Mouse (Mus musculus): Measurements from ENCODE around the gene Gm10944.

The Gm10944 gene

GRCm38 (mm10) chr10:10681048-10681447 lies at the start of gene Gm10944:
TSS of gene Gm10944 (plus strand) at chr10:10681348.
- DNase-seq (ENCODE audit: low spot score in 2 of 2): no peak

- no peak for DNase-seq (ENCODE audit: low spot score in 2 of 2)
Measured at GRCm38 (mm10) chr10:10655991-10656390, 25.2 kb upstream of the Gm10944 start.

- no peak for DNase-seq (ENCODE audit: low spot score in 2 of 2)
Measured at GRCm38 (mm10) chr10:10656621-10657020, 24.5 kb upstream of the Gm10944 start.

GRCm38 (mm10) chr10:10659161-10659560 lies 22.0 kb upstream of the Gm10944 start:
- no peak for DNase-seq (ENCODE audit: low spot score in 2 of 2)

GRCm38 (mm10) chr10:10659976-10660375 lies 21.2 kb upstream of the Gm10944 start:
- no peak for DNase-seq (ENCODE audit: low spot score in 2 of 2)

DNA sequence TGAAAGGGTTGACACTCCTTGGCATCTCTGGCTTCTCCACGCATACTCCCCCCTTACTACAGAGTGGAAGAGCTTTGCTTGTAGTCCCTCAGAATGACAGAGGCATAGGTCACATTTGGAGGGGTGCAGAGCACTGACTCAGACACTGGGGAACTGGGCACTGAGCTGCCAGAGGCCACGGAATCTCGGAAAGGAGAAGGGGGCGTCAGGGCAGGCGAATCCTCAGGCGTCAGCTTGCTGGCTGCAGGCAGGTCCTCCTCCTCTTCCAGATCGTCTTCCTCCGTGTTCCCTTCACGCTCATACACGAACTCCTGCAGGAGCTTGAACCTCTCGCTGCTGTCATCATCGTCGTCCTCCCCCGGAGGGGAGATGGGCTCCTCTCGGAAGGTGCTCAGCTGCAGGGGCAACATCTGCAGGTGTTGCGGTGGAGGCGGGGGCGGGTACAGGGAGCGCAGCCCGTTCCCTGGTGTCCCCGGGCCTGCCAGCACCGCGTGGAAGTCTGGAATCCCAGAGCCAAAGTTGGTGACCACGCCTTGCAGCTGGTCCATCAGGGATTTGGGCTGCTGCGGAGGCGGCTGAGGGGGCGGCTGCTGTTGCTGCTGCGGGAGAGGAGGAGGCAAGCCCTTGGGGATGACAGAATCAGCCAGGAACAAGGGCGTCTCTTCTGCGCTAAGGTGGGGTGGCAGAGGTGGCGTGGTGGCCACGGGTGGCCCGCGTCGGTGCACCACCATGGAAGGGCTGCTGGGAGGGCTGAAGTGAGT lies 7.9 kb downstream of the Gm10944 start:
- DNase-seq (ENCODE audit: low spot score in 2 of 2): no peak

GRCm38 (mm10) chr10:10689668-10690223 lies 8.6 kb downstream of the Gm10944 start:
- no peak for DNase-seq (ENCODE audit: low spot score in 2 of 2)

DNA sequence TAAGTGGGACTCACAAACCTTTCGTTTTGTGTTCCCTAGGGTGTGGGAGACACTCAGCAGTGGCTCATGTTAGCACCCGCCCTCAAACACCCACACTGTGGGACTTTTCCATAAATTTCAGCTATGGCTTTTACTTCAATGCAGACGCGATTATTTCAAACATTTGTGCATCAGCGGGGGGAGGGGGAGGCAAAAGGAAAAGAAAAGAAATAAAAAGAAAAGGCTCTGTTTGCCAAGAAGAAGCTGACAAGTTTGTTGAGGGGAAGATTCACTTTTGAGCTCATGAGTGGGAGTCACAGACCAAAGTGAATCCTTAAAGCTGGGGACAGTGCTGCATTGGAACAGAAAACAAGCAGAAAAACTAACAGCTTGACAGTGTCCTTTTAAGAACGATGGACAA lies 16.3 kb downstream of the Gm10944 start:
- no peak for DNase-seq (ENCODE audit: low spot score in 2 of 2)

GRCm38 (mm10) chr10:10700903-10701302 lies 19.8 kb downstream of the Gm10944 start:
- DNase-seq (ENCODE audit: low spot score in 2 of 2): no peak

DNA sequence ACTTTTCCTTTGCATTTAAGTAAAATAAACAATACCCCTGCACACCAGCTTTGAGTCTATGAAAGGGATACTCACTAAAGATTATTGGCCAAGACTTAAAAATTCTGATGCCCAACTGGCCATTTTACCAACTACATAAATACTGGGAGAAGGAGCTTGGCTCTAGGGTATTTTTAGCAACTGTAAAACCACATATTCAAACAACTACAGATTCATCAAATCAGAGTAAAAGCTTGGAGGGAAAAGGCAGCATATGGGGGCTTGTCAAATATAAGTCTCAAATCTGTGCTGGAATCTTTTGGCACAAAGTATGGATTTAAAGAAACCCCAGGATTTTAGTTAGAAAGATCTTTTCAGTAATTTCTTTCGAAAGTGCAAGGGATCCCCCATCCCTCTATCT lies 20.2 kb downstream of the Gm10944 start:
- DNase-seq (ENCODE audit: low spot score in 2 of 2): no peak

- no peak for DNase-seq (ENCODE audit: low spot score in 2 of 2)
Measured at GRCm38 (mm10) chr10:10708031-10708430, 26.9 kb downstream of the Gm10944 start.

GRCm38 (mm10) chr10:10710359-10710758 lies 29.2 kb downstream of the Gm10944 start:
- no peak for DNase-seq (ENCODE audit: low spot score in 2 of 2)

- DNase-seq (ENCODE audit: low spot score in 2 of 2): no peak
Measured at GRCm38 (mm10) chr10:10710837-10711236, 29.7 kb downstream of the Gm10944 start.

DNA sequence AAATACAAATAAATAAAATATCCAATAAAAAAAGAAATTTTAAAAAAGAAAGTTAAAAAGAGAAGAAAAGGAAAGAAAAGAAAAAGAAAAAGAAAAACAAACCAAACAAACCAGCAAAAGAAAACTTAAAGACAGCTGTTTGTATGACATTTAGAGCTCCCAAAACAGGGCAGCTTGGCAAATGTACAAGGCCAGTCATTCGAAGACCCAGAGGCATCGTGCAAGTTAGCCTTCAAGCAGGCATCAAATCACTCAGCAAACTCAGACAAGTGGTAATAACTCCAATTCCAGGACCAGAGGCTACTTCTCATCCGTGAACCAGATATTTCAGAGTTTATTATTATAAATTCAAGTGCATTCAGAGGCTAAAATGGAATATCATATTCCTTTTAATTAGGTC lies 45.4 kb downstream of the Gm10944 start:
- DNase-seq (ENCODE audit: low spot score in 2 of 2): no peak

All from urinary bladder, postnatal 36 days (tissue).